Mouse (Mus musculus) heart, embryonic 13.5 days (tissue): ENCODE measurements around the gene Rbm26. TPM values are rescaled to one million over a fixed set of nuclear protein-coding genes. Genes with fewer than 3 reads are reported as not detected.

Experiments used
- ATAC-seq: fragments of 200-750 bp; cut with Nextera tagmentation; 2 replicates; pipeline ENCODE4 v1.8.0; 2017; ENCODE audit warnings: moderate TSS enrichment; ENCODE audit not compliant: insufficient number of reproducible peaks, low FRiP score, low TSS enrichment; ENCODE audit errors: extremely low read depth
- H3K27ac ChIP-seq: fragments of 300-500 bp; sonication (generic); replicated peaks from 2 replicates; pipeline ENCODE4 v1.5.1; 2015; ENCODE audit warnings: moderate library complexity, mild to moderate bottlenecking, inconsistent platforms
- H3K27me3 ChIP-seq: fragments of 300-500 bp; sonication (generic); replicated peaks from 2 replicates; pipeline ENCODE4 v1.6.1; 2015; ENCODE audit warnings: mild to moderate bottlenecking, inconsistent platforms
- H3K36me3 ChIP-seq: fragments of 300-500 bp; sonication (generic); 2 replicates; pipeline ENCODE4 v1.6.1; 2015; ENCODE audit warnings: mild to moderate bottlenecking, inconsistent platforms
- H3K4me1 ChIP-seq: fragments of 300-500 bp; sonication (generic); 2 replicates; pipeline ENCODE4 v1.6.1; 2015; ENCODE audit warnings: inconsistent platforms
- H3K4me2 ChIP-seq: fragments of 300-500 bp; sonication (generic); 2 replicates; pipeline ENCODE4 v1.6.1; 2015; ENCODE audit warnings: inconsistent platforms, mild to moderate bottlenecking, moderate library complexity
- H3K4me3 ChIP-seq: fragments of 300-500 bp; sonication (generic); 2 replicates; pipeline ENCODE4 v1.5.1; 2015; ENCODE audit warnings: moderate library complexity, mild to moderate bottlenecking, inconsistent platforms
- H3K9ac ChIP-seq: fragments of 300-500 bp; sonication (generic); 2 replicates; pipeline ENCODE4 v1.6.1; 2015; ENCODE audit warnings: inconsistent platforms, mild to moderate bottlenecking, moderate library complexity
- H3K9me3 ChIP-seq: fragments of 300-500 bp; sonication (generic); 2 replicates; pipeline ENCODE4 v1.6.1; 2016; ENCODE audit warnings: inconsistent platforms
- WGBS: fragments of 180-500 bp; shearing (Covaris S2); methylation state at CpG from one replicate; pipeline ENCODE4 v1.1.7; 2015; ENCODE audit warnings: mixed read lengths; 5-methylcytosine and 5-hydroxymethylcytosine counted together
- polyA plus RNA-seq: library from polyadenylated mRNA; unstranded; fragments of >200 nt; fragmentation: Nextera tagmentation; extraction: Ambion mirVana; gene quantifications from 2 replicates; pipeline ENCODE4 v1.2.1, GENCODE M21; 2015

The Rbm26 gene
- polyA plus RNA-seq, result 17.2 and 18.8 TPM in 2 replicates

DNA sequence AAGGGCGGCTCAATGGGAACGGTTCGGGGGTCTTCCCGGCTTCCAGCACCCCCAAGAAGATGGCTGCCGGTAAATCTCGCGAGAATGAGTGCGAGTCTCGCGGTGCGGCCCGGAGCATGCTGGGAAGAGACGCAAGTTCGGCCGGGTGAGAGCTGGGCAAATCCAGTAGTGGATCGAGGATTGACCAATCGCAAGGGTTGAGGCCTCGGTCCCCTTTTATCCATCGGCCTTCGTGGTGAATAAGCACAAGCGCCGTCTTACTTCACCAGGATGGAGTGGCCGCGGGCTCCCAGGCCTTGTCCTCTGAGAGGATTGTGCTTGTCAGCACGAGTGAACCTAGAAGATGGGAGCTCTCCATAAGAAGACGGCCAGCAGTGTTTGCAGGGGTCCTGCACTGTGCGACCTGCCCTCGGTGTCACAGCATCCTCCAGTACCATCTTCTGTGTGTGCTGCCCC lies at the start of gene Rbm26:
Rbm26 (minus strand) TSS at position 90 of the 456 bp plus-strand sequence.
- WGBS, result 1% methylated on average over 28 of the region's 28 CpGs
- ATAC-seq, result peak; percentile 90
- Histone ChIP-seq H3K27ac (peak within 1 kb of the TSS; percentile 93), H3K4me1 (peaks cover 30% of the 10 kb centered on the region), H3K4me3 (peak within 1 kb of the TSS; percentile 98), H3K27me3 (no peaks in the 10 kb centered on the region), H3K36me3 (no peaks in the 10 kb centered on the region), H3K9me3 (no peaks in the 10 kb centered on the region), H3K4me2 (peak within 1 kb of the TSS; percentile 95), H3K9ac (peak within 1 kb of the TSS; percentile 98)

DNA sequence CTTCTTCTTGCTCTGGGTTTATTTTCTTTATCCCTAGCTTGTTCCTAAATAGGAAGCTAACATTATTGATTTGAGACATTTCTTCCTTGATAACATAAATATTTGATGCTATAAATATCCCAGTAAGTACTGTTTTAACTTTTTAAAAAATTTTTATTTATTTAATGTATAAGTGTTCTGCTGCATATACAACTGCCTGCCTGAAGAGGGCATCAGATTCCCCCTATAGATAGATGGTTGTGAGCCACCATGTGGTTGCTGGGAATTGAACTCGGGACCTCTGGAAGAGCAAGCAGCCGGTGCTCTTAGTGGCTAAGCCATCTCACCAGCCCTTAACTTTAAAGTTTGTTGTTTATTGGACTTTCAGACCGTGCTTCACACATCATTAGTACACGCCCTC lies 48.7 kb upstream of the Rbm26 start:
- no peak overlapping the region for H3K27ac ChIP-seq
- H3K4me2 ChIP-seq, result no peak overlapping the region
- no peak overlapping the region for H3K9ac ChIP-seq
- 89% methylated on average over 4 of the region's 4 CpGs for WGBS
- no peak for ATAC-seq
- H3K4me1 ChIP-seq, result no peaks in the 10 kb centered on the region
- no peaks in the 10 kb centered on the region for H3K36me3 ChIP-seq
- H3K4me3 ChIP-seq, result no peak overlapping the region
- H3K27me3 ChIP-seq, result no peaks in the 10 kb centered on the region
- H3K9me3 ChIP-seq, result no peaks in the 10 kb centered on the region

DNA sequence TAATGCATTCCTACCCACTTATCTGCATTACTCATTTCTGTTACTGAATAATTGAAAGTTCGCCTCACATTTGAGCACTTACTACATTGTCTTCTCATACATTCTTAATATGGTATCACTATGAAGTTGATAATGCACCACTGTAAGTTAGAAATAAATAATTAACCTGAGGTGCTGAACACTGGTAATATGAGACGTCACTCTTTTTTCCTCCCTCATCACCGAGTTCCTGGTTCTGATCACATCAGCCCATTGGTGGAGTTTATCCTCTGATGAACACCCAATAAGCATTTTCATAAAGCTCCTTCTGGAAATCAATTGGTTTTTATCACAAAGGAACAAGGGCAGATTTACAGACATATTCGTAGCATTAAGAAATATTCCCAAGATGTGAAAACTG lies 45.1 kb upstream of the Rbm26 start:
- H3K4me3 ChIP-seq, result no peak overlapping the region
- H3K27me3 ChIP-seq, result no peaks in the 10 kb centered on the region
- WGBS, result 73% methylated on average over 4 of the region's 4 CpGs
- no peak overlapping the region for H3K9ac ChIP-seq
- no peak overlapping the region for H3K4me2 ChIP-seq
- no peak for ATAC-seq
- H3K36me3 ChIP-seq, result no peaks in the 10 kb centered on the region
- H3K27ac ChIP-seq, result no peak overlapping the region
- H3K4me1 ChIP-seq, result no peaks in the 10 kb centered on the region
- no peaks in the 10 kb centered on the region for H3K9me3 ChIP-seq

DNA sequence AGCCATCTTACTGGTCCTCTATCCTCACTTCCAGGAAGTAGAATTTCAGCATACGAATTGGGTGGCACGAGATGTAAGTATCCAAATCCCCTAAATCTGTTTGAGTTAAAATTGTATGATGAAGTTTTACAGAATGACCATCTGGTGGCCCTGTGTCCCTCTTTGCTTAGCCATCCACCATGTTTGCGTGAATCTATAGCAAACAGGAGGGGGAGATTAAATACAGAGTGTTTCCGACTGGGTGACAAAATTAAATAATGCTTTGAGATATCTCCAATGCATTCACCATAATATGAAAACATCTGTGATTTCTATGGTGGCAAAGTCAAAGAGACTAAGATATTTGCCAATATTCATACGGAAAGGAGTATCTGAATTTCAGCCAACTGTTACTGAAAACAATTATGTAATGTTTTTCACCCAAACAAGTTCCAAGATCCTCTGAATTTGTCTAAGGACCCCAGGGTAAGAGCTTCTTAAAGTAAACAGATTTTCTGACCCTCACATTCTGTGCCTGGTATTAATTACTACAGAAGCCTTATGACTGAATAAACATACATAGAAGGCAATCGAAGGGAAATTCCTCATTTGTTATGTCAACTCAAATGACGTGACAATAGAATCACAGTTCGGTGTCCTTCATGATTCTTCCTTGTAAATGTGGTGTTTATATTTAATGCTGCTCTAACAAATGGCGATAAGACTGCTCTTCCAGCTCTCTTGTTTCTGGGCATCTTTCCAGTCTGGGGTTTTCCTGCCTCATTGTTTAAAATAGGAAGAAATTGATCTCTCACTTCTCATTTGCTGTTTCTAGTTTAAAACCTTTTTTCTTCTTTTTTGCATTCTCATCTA lies 42.6 kb upstream of the Rbm26 start:
- Histone ChIP-seq H3K27me3 (no peaks in the 10 kb centered on the region), H3K4me1 (no peaks in the 10 kb centered on the region), H3K27ac (no peak overlapping the region; the same call in 1 of the 2 replicates), H3K9me3 (no peaks in the 10 kb centered on the region), H3K9ac (no peak overlapping the region), H3K4me3 (no peak overlapping the region), H3K4me2 (no peak overlapping the region), H3K36me3 (no peaks in the 10 kb centered on the region)
- WGBS, result 52% methylated on average over 9 of the region's 9 CpGs
- no peak for ATAC-seq

DNA sequence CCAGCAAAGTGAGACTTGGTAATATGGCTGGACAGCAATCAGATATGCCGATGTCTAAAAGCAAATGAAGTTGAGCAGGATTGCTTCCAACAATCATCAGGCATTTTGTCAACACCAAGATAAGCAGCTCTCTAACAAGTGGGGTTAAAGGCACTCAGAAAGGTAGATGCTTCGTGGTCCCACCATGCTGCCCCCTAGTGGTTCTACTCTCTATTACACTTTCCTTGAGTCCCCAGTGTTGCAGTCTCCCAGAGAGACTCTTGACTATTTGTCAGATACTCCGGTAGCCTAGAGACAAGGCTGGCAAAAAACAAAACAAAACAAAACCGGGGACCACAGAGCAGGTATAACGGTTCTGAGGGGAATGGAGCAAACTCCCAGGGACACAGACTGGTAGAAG lies 21.3 kb upstream of the Rbm26 start:
- H3K36me3 ChIP-seq, result no peaks in the 10 kb centered on the region
- H3K27ac ChIP-seq, result no peak overlapping the region
- no peak overlapping the region for H3K9ac ChIP-seq
- H3K4me3 ChIP-seq, result no peak overlapping the region
- no peaks in the 10 kb centered on the region for H3K27me3 ChIP-seq
- peaks cover 4% of the 10 kb centered on the region; the same call in 1 of the 2 replicates for H3K9me3 ChIP-seq
- no peak overlapping the region for H3K4me2 ChIP-seq
- WGBS, result 47% methylated on average over 5 of the region's 5 CpGs
- no peak for ATAC-seq
- H3K4me1 ChIP-seq, result no peaks in the 10 kb centered on the region; the same call in 1 of the 2 replicates

DNA sequence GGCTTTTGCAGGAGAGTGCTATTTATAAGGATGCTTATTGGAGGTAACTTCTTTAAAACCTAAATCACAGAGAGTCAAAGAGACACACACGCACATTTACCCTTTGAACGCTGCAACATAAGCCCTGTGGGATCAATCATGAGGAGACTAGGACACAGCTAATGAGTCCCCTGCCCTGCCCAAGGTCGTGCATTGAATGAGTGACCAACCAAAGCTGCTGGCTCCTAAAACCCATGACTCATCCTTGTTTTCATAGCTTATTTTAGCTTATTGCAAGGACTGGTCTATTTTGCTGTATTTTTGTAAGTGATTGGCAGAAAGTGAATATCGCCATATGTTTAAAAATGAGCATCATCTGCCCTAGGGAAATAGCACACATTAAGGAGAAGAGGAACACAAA lies 17.6 kb upstream of the Rbm26 start:
- H3K9me3 ChIP-seq, result no peaks in the 10 kb centered on the region
- no peak overlapping the region for H3K9ac ChIP-seq
- no peak overlapping the region for H3K4me2 ChIP-seq
- H3K4me1 ChIP-seq, result no peaks in the 10 kb centered on the region; the same call in 1 of the 2 replicates
- 62% methylated on average over 4 of the region's 4 CpGs for WGBS
- H3K36me3 ChIP-seq, result no peaks in the 10 kb centered on the region
- no peak for ATAC-seq
- no peak overlapping the region for H3K4me3 ChIP-seq
- no peaks in the 10 kb centered on the region for H3K27me3 ChIP-seq
- H3K27ac ChIP-seq, result no peak overlapping the region

DNA sequence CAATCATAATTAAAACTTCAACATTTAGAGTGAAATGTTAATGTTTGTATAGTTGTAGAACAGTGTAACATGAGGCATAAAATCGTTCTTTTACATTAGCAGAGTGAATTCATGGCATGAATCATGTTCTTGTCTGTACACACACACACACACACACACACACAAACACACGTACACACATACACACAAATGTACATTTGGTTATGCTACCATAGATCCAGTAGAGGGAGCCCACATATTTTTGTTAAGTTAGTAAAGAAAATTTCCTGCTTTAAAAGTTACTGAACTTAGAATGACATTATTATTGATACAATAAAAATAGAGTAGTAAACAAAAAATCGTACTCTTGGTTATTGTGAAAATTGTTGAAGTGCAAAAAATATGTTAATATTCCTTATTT lies 7.7 kb upstream of the Rbm26 start:
- Histone ChIP-seq H3K27me3 (no peaks in the 10 kb centered on the region), H3K4me2 (no peak overlapping the region), H3K9me3 (no peaks in the 10 kb centered on the region), H3K36me3 (no peaks in the 10 kb centered on the region), H3K4me1 (no peaks in the 10 kb centered on the region), H3K27ac (no peak overlapping the region), H3K4me3 (no peak overlapping the region), H3K9ac (no peak overlapping the region)
- WGBS, result 50% methylated on average over 3 of the region's 3 CpGs
- no peak for ATAC-seq

DNA sequence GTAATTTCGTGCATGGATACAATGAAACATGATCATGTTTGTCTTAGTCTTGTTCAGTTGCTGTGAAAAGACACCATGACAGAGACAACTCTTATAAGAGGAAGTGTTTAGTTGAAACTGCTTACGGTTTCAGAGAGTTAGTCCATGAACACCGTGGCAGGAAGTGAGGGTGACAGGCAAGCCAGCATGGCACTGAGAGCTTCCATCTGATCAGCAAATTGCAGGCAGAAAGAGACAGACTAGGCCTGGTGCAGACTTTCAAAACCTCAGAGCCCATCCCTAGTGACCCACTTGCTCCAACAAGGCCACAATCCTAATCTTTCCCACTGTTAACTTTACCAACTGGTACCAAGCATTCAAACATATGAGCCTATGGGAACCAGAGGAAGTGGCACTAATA lies 5.7 kb upstream of the Rbm26 start:
- H3K9me3 ChIP-seq, result no peaks in the 10 kb centered on the region
- no peaks in the 10 kb centered on the region for H3K36me3 ChIP-seq
- no peak overlapping the region for H3K27ac ChIP-seq
- ATAC-seq, result no peak
- H3K27me3 ChIP-seq, result no peaks in the 10 kb centered on the region
- no peak overlapping the region for H3K4me3 ChIP-seq
- no peak overlapping the region for H3K9ac ChIP-seq
- no peaks in the 10 kb centered on the region for H3K4me1 ChIP-seq
- H3K4me2 ChIP-seq, result no peak overlapping the region
- 70% methylated on average over 3 of the region's 3 CpGs for WGBS

DNA sequence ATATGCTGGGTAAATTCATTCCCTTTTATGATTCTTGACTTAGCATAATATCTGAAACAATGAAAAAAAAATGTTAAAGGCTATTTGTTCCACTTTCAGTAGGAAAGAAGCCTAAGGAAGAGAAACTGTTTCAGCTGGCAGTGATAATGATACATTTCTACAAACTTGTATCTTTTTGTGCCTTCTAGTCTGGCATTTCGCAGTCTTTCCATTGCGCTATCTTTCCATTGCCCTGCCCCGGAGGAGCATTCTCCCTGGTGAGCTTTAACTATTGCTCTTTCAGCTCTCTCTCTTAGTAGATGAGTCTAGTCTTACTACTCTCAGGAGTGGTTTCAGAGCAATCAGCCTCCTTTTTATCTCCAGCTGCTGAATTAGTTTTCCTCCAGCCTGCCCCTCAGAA lies 2.6 kb upstream of the Rbm26 start:
- H3K9me3 ChIP-seq, result no peaks in the 10 kb centered on the region
- H3K4me3 ChIP-seq, result no peak overlapping the region
- no peak overlapping the region for H3K4me2 ChIP-seq
- H3K27me3 ChIP-seq, result no peaks in the 10 kb centered on the region
- no peak for ATAC-seq
- H3K27ac ChIP-seq, result no peak overlapping the region
- no peak overlapping the region for H3K9ac ChIP-seq
- H3K36me3 ChIP-seq, result no peaks in the 10 kb centered on the region
- 77% methylated on average over 3 of the region's 3 CpGs for WGBS
- H3K4me1 ChIP-seq, result peaks cover 14% of the 10 kb centered on the region

DNA sequence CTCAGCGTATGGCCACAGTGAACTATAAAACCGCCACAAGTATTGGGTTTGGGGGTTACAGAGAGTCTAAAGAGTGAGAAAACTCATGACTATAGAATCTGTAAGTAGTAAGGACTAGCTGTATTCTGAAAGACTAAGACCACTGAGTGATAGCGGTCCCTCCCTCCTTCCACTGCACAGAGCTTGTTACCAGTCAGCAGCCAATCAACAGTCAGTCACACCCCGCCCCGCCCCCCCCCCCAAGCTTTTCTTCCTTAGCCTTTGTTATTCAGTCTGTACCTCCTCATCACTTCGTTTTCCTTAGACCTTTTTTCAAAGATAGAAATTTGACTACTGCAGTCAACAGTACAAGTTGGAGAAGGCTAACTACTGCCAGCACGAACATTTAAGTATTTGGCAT lies 1.9 kb upstream of the Rbm26 start:
- ATAC-seq, result no peak
- Histone ChIP-seq H3K9me3 (no peaks in the 10 kb centered on the region), H3K36me3 (no peaks in the 10 kb centered on the region), H3K4me2 (no peak overlapping the region), H3K4me1 (peaks cover 18% of the 10 kb centered on the region), H3K9ac (no peak overlapping the region), H3K27me3 (no peaks in the 10 kb centered on the region), H3K4me3 (no peak overlapping the region), H3K27ac (no peak overlapping the region)
- WGBS, result 49% methylated on average over 7 of the region's 7 CpGs

DNA sequence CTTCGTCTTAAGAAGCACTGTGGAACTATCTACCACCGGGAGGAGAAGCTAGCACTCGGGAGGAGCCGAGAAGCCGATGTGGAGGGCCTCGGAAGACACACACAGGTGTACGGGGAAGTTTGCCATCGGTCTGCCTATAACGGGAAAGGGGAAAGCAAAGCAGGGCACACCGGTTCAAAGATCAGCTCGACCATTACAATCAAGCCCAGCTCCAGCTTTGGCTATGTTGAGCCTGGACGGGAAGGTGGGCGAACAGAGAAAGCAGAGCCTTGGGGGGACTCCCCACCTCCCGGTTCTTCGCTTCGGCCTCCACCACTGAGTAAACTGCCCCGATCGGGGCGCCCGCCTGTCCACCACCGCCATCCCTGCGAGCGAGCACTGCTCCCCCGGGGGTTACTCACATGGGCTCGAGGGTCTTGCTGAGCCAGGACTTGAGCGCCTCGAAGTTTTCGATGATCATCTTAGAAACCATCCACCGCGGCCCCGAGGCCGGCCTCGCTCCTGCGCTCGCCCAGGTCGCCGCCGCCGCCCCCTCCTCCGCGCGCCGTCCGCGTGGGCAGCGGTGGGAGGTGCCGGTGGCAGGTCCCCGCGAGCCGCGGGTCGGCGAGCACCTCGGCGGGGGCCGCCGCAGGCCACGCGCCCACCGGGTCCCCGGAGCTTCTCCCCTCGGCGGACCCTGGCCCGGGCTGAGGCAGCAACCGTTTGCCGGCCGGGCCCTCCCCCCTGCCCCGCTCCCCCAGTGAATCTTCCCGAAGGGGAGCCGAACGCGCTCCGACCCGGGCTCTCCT lies 552 bp downstream of the Rbm26 start:
- Histone ChIP-seq H3K36me3 (no peaks in the 10 kb centered on the region), H3K9me3 (no peaks in the 10 kb centered on the region), H3K9ac (peak overlapping the region; percentile 98), H3K27ac (peak overlapping the region; percentile 93), H3K4me2 (peak overlapping the region; percentile 95), H3K4me1 (peaks cover 31% of the 10 kb centered on the region), H3K27me3 (no peaks in the 10 kb centered on the region), H3K4me3 (peak overlapping the region; percentile 98)
- WGBS, result under 1% methylated on average over 56 of the region's 74 CpGs
- peak; percentile 62 for ATAC-seq
